Mouse (Mus musculus): ENCODE data around the gene Cand2.

The Cand2 gene

DNA sequence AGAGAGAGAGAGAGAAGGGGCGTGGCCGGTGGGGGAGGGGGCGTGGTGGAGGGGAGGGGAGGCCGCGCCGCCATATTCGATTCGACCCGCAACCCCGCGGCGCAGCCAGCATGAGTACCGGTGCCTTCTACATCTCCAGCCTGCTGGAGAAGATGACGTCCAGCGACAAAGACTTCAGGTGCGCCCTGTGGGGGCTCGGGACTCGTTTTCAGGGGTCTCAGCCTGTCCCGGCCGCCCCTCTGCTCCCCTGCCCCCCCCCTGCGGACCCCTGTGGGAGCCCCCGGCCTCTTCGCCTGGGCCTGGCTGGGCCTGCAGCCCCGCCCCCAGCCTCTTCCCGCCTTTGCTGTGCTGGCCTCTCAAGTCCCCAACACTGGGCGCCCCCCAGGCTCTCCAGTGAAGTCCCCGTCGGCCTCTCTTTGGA, at the start of gene Cand2:
Gene Cand2 (plus strand): TSS at position 38 of the 421 bp plus-strand sequence.
- DNase-seq (ENCODE audit: low spot score): peak; percentile 88

DNA sequence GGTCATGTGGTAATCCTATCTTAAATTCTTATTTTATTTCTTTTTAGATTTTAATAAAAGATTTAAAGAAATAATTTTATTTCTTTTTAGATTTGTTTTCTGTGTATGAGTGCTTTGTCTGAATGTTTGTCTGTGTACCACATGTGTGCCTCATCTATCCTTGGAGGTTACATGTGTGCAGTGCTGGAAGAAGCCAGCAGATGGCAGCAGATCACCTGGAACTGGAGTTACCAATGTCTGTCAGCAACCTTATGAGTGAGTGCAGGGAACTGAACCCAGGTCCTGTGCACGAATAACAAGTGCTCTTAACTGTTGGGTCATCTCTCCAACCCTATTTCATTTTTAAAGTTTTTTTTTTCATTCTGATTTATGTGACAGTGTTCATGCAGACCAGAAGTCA, 47.2 kb upstream of the Cand2 start:
- DNase-seq (ENCODE audit: low spot score): no peak

GRCm38 (mm10) chr6:115727570-115727969, 46.8 kb upstream of the Cand2 start:
- no peak for DNase-seq (ENCODE audit: low spot score)

GRCm38 (mm10) chr6:115730560-115731342, 43.6 kb upstream of the Cand2 start:
- DNase-seq (ENCODE audit: low spot score): no peak

DNA sequence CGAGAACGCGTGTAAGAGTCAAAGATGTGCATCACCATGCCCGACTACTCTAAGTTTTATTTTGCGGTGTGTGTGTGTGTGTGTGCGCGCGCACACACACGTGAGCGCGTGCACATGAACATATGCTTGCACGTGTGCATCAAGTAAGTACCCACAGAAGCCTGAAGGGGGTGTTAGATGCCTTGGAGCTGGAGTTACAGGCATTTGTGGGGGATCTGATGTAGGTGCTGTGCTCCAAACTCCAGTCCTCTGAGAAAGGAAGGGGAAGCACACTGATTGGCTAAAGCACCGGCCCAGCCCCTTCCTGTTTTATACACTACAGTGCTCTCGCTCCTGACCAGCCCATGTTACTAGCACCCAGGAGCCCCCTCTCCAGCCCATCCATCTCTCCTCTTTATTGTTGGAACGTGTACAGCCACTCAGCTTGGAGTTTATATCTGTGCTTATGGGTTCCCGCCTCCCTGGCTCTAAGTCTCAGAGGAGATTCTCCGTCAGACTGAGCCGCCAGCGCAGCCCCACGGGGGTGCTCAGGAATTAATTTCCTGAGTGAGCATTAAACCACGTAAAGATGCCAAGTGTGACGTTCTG, 41.9 kb upstream of the Cand2 start:
- DNase-seq (ENCODE audit: low spot score): no peak

- DNase-seq (ENCODE audit: low spot score): no peak
These were observed 39.4 kb upstream of the Cand2 start for GRCm38 (mm10) chr6:115734909-115735308.

GRCm38 (mm10) chr6:115739056-115739455, 35.3 kb upstream of the Cand2 start:
- no peak for DNase-seq (ENCODE audit: low spot score)

GRCm38 (mm10) chr6:115743569-115743968, 30.8 kb upstream of the Cand2 start:
- no peak for DNase-seq (ENCODE audit: low spot score)

- no peak for DNase-seq (ENCODE audit: low spot score)
These were observed 28.0 kb upstream of the Cand2 start for GRCm38 (mm10) chr6:115746326-115746725.

DNA sequence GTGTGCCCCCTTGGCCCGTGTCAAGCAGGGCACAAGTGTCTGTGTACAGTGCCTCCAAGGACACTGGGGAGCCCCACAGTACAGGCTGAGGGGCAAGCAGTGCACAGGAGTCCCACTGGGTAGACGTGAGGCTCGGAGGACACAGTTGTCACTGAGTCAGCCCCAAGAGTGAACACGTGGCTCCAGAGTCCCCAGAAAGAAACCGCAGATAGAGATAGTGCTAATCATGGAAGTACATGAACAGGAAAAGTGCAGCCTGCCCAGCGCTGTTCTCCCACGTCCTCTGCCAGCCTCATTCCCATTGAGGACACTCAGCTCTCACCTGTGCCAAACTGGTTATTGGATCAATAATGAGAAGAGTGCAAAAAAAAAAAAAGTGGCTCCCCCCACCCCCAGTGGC, 18.8 kb upstream of the Cand2 start:
- DNase-seq (ENCODE audit: low spot score): no peak

DNA sequence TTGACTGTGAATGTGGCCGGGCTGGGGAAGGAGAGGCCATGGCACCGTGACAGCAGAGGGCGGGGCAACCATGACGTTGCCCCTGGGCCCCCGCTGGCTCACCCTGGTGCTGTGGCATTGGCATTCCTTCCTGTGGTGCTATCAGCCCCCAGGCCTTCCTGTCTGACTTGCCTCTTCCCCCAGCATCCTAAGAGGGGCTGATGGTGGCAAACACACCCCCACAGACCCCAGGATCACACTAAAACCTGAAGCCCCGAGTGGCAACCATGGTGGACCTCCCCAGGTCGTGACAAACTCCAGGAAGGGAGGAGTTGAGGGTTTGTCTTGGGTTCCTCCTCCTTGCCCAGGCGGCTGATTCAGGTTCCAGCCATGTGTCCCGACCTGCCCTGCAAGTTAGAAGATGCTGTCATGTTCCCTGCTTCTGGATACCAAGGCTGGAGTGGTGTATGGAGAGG, 15.3 kb upstream of the Cand2 start:
- DNase-seq (ENCODE audit: low spot score): no peak

GRCm38 (mm10) chr6:115759461-115759860, 14.9 kb upstream of the Cand2 start:
- DNase-seq (ENCODE audit: low spot score): no peak

DNA sequence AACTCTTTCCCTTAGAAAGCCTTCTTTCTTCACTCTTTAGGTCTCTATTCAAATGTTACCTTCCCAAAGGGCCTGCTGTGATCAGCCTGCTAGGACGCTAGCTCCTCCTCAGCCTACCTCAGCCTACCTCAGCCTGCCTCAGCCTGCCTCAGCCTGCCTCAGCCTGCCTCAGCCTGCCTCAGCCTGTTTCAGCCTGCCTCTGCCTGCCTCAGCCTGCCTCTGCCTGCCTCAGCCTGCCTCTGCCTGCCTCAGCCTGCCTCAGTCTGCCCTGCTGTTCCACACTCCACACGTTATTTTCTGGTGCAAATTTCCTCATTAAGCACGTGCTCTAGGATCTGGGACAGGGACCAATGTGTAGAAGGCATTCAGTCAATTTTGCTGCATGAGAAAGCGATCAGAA, 14.2 kb upstream of the Cand2 start:
- DNase-seq (ENCODE audit: low spot score): no peak

DNA sequence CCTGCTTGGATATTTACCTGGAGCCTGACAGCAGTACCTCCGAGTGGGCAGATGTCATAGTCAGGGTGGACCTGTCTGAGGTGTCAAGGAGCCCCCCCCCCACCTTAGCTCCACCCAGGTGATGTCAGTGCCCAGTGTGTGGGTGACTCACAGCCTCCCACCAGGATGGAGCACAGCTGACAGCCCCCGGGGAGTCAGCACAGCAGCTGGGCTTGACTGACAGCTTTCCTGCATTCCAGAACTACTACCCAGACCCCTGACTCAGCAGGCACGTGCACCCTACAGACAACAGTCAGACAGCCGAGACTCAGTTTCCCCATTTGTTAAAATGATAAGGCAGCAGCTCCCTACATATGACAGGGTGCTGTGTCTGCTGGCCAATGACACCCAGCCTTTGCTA, 13.4 kb upstream of the Cand2 start:
- no peak for DNase-seq (ENCODE audit: low spot score)

DNA sequence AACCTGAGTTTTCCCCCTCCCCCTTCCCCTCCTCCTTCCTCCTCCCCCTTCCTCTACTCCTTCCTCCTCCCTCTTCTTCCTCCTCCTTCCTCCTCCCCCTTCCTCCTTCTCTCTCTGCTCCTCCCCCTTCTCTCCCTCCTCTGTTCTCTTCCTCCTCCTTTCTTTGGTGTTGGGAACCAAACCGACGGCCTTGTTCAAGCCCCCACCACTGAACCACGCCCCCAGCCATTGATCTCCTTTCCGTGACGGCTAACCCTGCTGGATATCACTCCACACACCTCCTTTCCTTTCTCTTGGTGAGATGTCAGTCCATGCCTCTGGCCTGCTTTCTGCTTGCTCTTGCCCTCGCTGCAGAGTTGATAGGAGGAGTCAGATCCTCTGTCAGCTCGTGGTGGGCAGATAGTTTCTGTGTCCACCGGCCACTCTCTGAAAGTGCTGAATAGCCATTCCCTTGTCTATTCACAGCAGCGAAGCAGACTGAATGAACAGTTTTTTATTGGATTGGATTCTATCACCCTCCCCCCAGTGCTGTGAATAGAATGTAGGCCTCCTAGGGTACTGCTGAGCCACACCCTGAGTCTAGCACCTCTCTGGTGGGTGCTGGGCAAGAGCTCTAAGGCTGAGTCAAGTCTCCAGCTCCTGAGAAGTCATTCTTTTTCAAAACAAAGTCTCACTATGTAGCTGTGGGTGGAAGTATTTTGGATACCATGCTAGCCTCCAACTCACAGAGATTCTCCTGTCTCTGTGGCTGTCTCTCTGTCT, 12.2 kb upstream of the Cand2 start, which contains the start of gene Tmem40:
Gene Tmem40 (minus strand): TSS at position 416 of the 762 bp plus-strand sequence.
- DNase-seq (ENCODE audit: low spot score): peak; percentile 70

DNA sequence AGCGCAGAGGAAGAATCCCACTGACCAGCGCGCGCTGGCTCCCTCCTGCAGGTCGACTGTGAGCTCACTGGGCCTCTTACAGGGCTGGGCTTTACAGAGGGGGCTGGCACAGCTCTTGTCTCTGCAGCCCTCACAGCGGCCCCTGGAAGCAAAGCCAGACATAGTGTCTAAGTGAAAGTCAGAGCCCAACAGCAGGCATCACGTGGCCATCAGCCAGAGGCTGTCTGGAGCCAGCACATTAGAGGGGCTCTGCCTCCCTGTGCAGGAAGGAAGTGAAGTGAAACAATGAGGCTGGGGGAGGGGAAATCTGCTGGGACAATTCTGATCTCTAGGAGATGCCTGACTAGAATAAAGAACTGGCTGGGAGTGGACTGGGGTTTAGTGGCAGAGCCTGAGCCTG, 10.2 kb upstream of the Cand2 start:
- DNase-seq (ENCODE audit: low spot score): peak; percentile 80

DNA sequence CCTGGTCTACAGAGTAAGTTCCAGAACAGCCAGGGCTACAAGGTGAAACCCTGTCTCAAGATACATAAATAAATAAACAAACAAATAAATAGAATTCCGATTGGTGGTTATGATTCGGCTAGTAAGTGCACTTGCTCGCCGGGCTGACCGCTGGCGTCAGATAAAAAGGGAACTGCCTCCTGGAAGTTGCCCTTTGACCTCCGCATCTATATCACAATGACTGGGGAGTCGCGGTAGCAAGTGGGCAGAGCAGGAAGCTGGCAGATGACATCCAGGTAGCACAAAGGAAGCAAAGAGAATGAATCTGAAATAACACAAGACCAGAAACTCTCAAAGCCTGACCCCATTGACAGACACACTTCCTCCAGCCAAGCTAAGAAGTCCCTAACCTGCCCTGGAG, 7.0 kb upstream of the Cand2 start:
- DNase-seq (ENCODE audit: low spot score): peak; percentile 56

DNA sequence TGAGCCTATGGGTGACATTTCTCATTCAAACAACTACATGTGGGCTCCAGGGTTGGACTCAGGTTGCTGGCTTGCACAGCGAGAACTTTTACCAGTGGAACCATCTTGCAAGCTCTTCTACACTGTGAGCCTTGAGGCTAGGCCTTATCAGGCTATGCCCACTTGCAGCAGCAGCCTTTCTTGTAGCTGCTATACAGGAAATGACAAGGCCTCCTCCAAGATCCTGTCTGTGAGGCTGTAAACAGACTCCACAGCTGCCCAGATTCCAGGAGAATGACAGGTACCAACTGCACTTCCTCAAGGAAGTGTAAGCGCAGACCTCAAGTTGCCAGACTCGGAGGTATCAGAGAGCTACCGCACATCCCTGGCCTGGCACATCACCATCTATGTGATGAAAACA, 6.1 kb upstream of the Cand2 start:
- DNase-seq (ENCODE audit: low spot score): no peak

DNA sequence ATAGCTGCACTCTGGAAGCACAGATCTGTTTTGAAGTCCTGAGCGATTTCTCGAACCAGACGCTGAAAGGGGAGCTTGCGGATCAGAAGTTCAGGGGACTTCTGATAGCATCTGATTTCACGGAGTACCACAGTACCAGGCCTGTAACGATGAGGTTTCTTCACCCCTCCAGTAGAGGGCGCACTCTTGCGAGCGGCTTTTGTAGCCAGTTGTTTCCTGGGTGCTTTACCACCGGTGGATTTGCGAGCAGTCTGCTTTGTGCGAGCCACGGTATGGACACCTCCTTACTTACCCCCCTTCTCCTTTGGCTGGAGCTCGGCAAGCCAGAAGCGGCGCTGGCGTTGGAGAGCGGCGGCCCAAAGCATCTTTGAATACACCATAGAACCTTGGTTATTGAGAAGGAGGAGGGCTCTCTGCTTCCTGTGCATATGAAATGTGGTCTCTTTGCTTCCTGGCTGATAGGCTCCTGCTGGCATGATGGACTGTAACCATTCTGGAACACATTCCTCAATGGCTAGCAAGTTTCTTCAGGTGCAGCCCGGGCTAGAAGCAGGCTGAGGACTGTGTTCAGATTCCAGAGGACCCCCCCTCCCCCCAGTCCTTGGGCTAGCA, 4.2 kb upstream of the Cand2 start:
- DNase-seq (ENCODE audit: low spot score): no peak

- peak; percentile 72 for DNase-seq (ENCODE audit: low spot score)
These were observed 3.5 kb upstream of the Cand2 start for GRCm38 (mm10) chr6:115770852-115771251.

DNA sequence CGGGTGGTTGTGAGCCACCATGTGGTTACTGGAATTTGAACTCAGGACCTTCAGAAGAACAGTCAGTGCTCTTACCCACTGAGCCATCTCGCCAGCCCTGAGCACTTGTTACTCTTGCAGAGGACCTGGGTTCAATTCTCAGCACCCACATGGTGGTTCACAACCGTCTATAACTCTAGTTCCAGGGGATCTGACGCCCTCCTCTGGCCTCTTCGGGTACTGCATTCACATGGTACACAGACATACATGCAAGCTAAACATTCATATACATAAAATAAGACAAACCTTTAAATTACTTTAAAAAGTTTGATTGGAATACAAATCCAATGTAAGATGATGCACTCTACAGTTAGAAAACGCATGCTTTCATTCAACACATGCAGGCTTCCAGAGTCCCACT, 2.1 kb upstream of the Cand2 start:
- DNase-seq (ENCODE audit: low spot score): no peak

- DNase-seq (ENCODE audit: low spot score): no peak
These were observed 1.7 kb upstream of the Cand2 start for GRCm38 (mm10) chr6:115772604-115773003.

All from yolk sac, embryonic 10.5 days (tissue).